Mouse (Mus musculus): ENCODE measurements around the gene Pacs1. TPM values are rescaled to one million over a fixed set of nuclear protein-coding genes. Genes with fewer than 3 reads are reported as not detected.
"Not testable (repeated sequence)": the region's sequence is repeated elsewhere in the genome, so short reads cannot be mapped to it uniquely, and the experiment has no call there.

The Pacs1 gene
- total RNA-seq, 1 experiment, result 5.4 TPM

GRCm38 (mm10) chr19:5201691-5202090 lies 71.2 kb downstream of the Pacs1 start:
- Histone ChIP-seq H3K4me1 (ENCODE audit: control insufficient read depth in 2 of 2, insufficient read depth in 2 of 2, low read length in 2 of 2, poor library complexity in 1 of 2) (no peaks in the 10 kb centered on the region), H3K9ac (ENCODE audit: insufficient read depth, low read depth, low read length, poor library complexity, severe bottlenecking) (no peak overlapping the region), H3K9me3 (ENCODE audit: control insufficient read depth, insufficient read depth, low read depth, low read length) (no peaks in the 10 kb centered on the region), H3K36me3 (ENCODE audit: control insufficient read depth, insufficient read depth, low read length, poor library complexity, severe bottlenecking) (no peaks in the 10 kb centered on the region), H3K27ac (ENCODE audit: insufficient read depth, low read depth, low read length, poor library complexity, severe bottlenecking) (no peak overlapping the region), H3K4me3 (ENCODE audit: insufficient read depth in 1 of 2, low read depth in 1 of 2, low read length in 2 of 2, poor library complexity in 1 of 2, severe bottlenecking in 1 of 2) (no peak overlapping the region)
- TF ChIP-seq CHD2 (IDR thresholded peaks at IDR 0.05; ENCODE audit: low read depth, low read length) (no peak), HCFC1 (IDR thresholded peaks at IDR 0.05; ENCODE audit: borderline replicate concordance, insufficient read depth, low read length) (no peak), ZNF384 (IDR thresholded peaks at IDR 0.05; ENCODE audit: low read depth, low read length) (no peak), MAFK (IDR thresholded peaks at IDR 0.05; ENCODE audit: insufficient read depth, low read depth, low read length) (no peak), ZC3H11A (IDR thresholded peaks at IDR 0.05; ENCODE audit: borderline replicate concordance, low read depth, low read length) (no peak)
- in situ Hi-C loops (cut with MboI; ENCODE audit: low sequenced_read_pairs in 2 of 2, unreplicated experiment in 2 of 2), result no loop called here
- no peak for DNase-seq (ENCODE audit: low read depth, low spot score)

GRCm38 (mm10) chr19:5200617-5201016 lies 72.3 kb downstream of the Pacs1 start:
- H3K4me1 ChIP-seq (ENCODE audit: control insufficient read depth in 2 of 2, insufficient read depth in 2 of 2, low read length in 2 of 2, poor library complexity in 1 of 2); H3K36me3 ChIP-seq (ENCODE audit: control insufficient read depth, insufficient read depth, low read length, poor library complexity, severe bottlenecking); DNase-seq (ENCODE audit: low read depth, low spot score); in situ Hi-C loops (cut with MboI; ENCODE audit: low sequenced_read_pairs in 2 of 2, unreplicated experiment in 2 of 2); H3K9ac ChIP-seq (ENCODE audit: insufficient read depth, low read depth, low read length, poor library complexity, severe bottlenecking); H3K27ac ChIP-seq (ENCODE audit: insufficient read depth, low read depth, low read length, poor library complexity, severe bottlenecking); H3K4me3 ChIP-seq (ENCODE audit: insufficient read depth in 1 of 2, low read depth in 1 of 2, low read length in 2 of 2, poor library complexity in 1 of 2, severe bottlenecking in 1 of 2); H3K9me3 ChIP-seq (ENCODE audit: control insufficient read depth, insufficient read depth, low read depth, low read length): not testable (repeated sequence)

- H3K27ac ChIP-seq (ENCODE audit: insufficient read depth, low read depth, low read length, poor library complexity, severe bottlenecking), result no peak overlapping the region
- DNase-seq (ENCODE audit: low read depth, low spot score), result no peak
- in situ Hi-C loops (cut with MboI; ENCODE audit: low sequenced_read_pairs in 2 of 2, unreplicated experiment in 2 of 2), result no loop called here
- no peaks in the 10 kb centered on the region for H3K36me3 ChIP-seq (ENCODE audit: control insufficient read depth, insufficient read depth, low read length, poor library complexity, severe bottlenecking)
- H3K9me3 ChIP-seq (ENCODE audit: control insufficient read depth, insufficient read depth, low read depth, low read length), result no peaks in the 10 kb centered on the region
- H3K4me3 ChIP-seq (ENCODE audit: insufficient read depth in 1 of 2, low read depth in 1 of 2, low read length in 2 of 2, poor library complexity in 1 of 2, severe bottlenecking in 1 of 2), result no peak overlapping the region
- H3K9ac ChIP-seq (ENCODE audit: insufficient read depth, low read depth, low read length, poor library complexity, severe bottlenecking), result no peak overlapping the region
- TF ChIP-seq ZNF384 (IDR thresholded peaks at IDR 0.05; ENCODE audit: low read depth, low read length) (no peak), MAFK (IDR thresholded peaks at IDR 0.05; ENCODE audit: insufficient read depth, low read depth, low read length) (no peak), CHD2 (IDR thresholded peaks at IDR 0.05; ENCODE audit: low read depth, low read length) (no peak), ZC3H11A (IDR thresholded peaks at IDR 0.05; ENCODE audit: borderline replicate concordance, low read depth, low read length) (no peak), HCFC1 (IDR thresholded peaks at IDR 0.05; ENCODE audit: borderline replicate concordance, insufficient read depth, low read length) (no peak)
- H3K4me1 ChIP-seq (ENCODE audit: control insufficient read depth in 2 of 2, insufficient read depth in 2 of 2, low read length in 2 of 2, poor library complexity in 1 of 2), result no peaks in the 10 kb centered on the region
Measured at GRCm38 (mm10) chr19:5198553-5198952, 74.4 kb downstream of the Pacs1 start.

DNA sequence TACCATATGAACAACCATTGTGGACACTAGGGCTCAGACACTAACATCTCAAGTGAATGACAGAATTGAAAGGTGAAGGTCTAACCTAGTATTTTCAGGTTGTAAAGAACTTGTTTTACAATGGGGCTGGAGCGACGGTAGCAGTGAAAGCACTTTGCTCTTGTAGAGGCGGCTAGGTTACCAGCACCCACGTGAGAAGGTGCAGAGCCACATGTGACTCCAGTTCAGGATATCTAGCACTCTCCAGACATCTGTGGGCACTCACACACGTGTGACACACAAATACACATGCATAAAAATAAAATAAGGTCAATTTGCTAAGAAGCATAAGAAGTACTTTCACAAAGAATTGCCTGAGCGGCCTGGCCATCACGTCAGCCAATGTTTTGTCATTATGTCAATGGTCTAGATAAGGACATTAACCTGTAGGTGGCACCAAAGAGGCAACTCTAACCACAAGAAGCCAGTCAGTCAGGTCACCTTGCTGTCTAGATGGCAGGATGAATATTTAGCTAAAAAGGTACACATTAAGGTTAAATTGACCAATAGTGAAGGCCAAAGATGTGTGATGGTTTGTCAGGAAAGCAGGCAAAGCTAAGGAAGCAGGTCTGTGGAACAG lies 77.4 kb downstream of the Pacs1 start:
- DNase-seq (ENCODE audit: low read depth, low spot score), result peak; percentile 62
- in situ Hi-C loops (cut with MboI; ENCODE audit: low sequenced_read_pairs in 2 of 2, unreplicated experiment in 2 of 2), result no loop called here
- no peak overlapping the region for H3K4me3 ChIP-seq (ENCODE audit: insufficient read depth in 1 of 2, low read depth in 1 of 2, low read length in 2 of 2, poor library complexity in 1 of 2, severe bottlenecking in 1 of 2)
- no peaks in the 10 kb centered on the region for H3K4me1 ChIP-seq (ENCODE audit: control insufficient read depth in 2 of 2, insufficient read depth in 2 of 2, low read length in 2 of 2, poor library complexity in 1 of 2)
- no peaks in the 10 kb centered on the region for H3K36me3 ChIP-seq (ENCODE audit: control insufficient read depth, insufficient read depth, low read length, poor library complexity, severe bottlenecking)
- TF ChIP-seq ZC3H11A (IDR thresholded peaks at IDR 0.05; ENCODE audit: borderline replicate concordance, low read depth, low read length) (peak; percentile 29; the same call in 1 of the 2 replicates), CHD2 (IDR thresholded peaks at IDR 0.05; ENCODE audit: low read depth, low read length) (no peak)
- H3K27ac ChIP-seq (ENCODE audit: insufficient read depth, low read depth, low read length, poor library complexity, severe bottlenecking), result no peak overlapping the region
- H3K9me3 ChIP-seq (ENCODE audit: control insufficient read depth, insufficient read depth, low read depth, low read length), result no peaks in the 10 kb centered on the region
- no peak overlapping the region for H3K9ac ChIP-seq (ENCODE audit: insufficient read depth, low read depth, low read length, poor library complexity, severe bottlenecking)

DNA sequence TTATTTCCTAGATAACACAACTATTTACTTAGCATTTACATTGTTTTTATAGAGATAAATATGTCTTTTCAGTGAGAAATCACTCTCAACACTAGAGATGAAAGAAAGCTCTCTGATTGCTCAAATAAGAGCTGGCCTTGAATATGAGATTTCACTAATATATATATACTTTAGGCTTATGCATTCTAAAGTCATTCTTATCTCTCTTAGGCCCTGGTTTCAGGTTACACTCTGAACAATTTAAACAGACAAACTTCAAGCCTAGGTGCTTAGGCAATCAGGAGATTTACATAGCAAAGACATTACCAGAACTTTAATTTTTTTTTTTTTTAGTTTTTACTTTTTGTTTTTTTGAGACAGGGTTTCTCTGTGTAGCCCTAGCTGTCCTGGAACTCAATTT lies 80.5 kb downstream of the Pacs1 start:
- TF ChIP-seq ZNF384 (IDR thresholded peaks at IDR 0.05; ENCODE audit: low read depth, low read length), result no peak
- no peak for TF ChIP-seq ZC3H11A (IDR thresholded peaks at IDR 0.05; ENCODE audit: borderline replicate concordance, low read depth, low read length)
- no peak for TF ChIP-seq CHD2 (IDR thresholded peaks at IDR 0.05; ENCODE audit: low read depth, low read length)
- TF ChIP-seq HCFC1 (IDR thresholded peaks at IDR 0.05; ENCODE audit: borderline replicate concordance, insufficient read depth, low read length), result no peak
- TF ChIP-seq MAFK (IDR thresholded peaks at IDR 0.05; ENCODE audit: insufficient read depth, low read depth, low read length), result no peak
- H3K36me3 ChIP-seq (ENCODE audit: control insufficient read depth, insufficient read depth, low read length, poor library complexity, severe bottlenecking), result no peaks in the 10 kb centered on the region
- H3K9ac ChIP-seq (ENCODE audit: insufficient read depth, low read depth, low read length, poor library complexity, severe bottlenecking), result no peak overlapping the region
- H3K27ac ChIP-seq (ENCODE audit: insufficient read depth, low read depth, low read length, poor library complexity, severe bottlenecking), result no peak overlapping the region
- in situ Hi-C loops (cut with MboI; ENCODE audit: low sequenced_read_pairs in 2 of 2, unreplicated experiment in 2 of 2), result no loop called here
- H3K9me3 ChIP-seq (ENCODE audit: control insufficient read depth, insufficient read depth, low read depth, low read length), result no peaks in the 10 kb centered on the region
- H3K4me1 ChIP-seq (ENCODE audit: control insufficient read depth in 2 of 2, insufficient read depth in 2 of 2, low read length in 2 of 2, poor library complexity in 1 of 2), result no peaks in the 10 kb centered on the region
- H3K4me3 ChIP-seq (ENCODE audit: insufficient read depth in 1 of 2, low read depth in 1 of 2, low read length in 2 of 2, poor library complexity in 1 of 2, severe bottlenecking in 1 of 2), result no peak overlapping the region
- no peak for DNase-seq (ENCODE audit: low read depth, low spot score)
